Mouse (Mus musculus) MEL (cell line): ENCODE measurements at regions not wholly inside any gene's neighbourhood (a gene's known extent, or its start where the extent isn't known, plus 50 kb on each side); places are given as distances from the start of the nearest gene placed in this dataset.

Experiments
- DNase-seq: peaks from one replicate; pipeline ENCODE4 v3.0.0; 2011; ENCODE audit warnings: low read depth, low spot score
- H3K27ac ChIP-seq: 2 replicates; pipeline ENCODE4 v1.5.1; 2012; ENCODE audit warnings: low read depth, mild to moderate bottlenecking, control low read depth, low read length, moderate library complexity; ENCODE audit not compliant: control insufficient read depth
- H3K27me3 ChIP-seq, 2 experiments: fragments of 150-350 bp in 1 of 2; sonication (generic) in 1 of 2; 2 replicates each; pipeline ENCODE4 v1.6.1; 2012; ENCODE audit warnings: low read length in 2 of 2, mild to moderate bottlenecking in 2 of 2, improper control_type of control experiment in 1 of 2, moderate library complexity in 1 of 2; ENCODE audit not compliant: insufficient read depth in 2 of 2, control insufficient read depth in 1 of 2
- H3K36me3 ChIP-seq, 2 experiments: 2 replicates each; pipeline ENCODE4 v1.6.1; 2012 to 2014; ENCODE audit warnings: low read length in 2 of 2, improper control_type of control experiment in 1 of 2, inconsistent platforms in 1 of 2, mild to moderate bottlenecking in 1 of 2; ENCODE audit not compliant: insufficient read depth in 2 of 2, control insufficient read depth in 1 of 2
- H3K4me1 ChIP-seq, 2 experiments: fragments of 150-350 bp in 1 of 2; sonication (generic) in 1 of 2; 2 replicates each; pipeline ENCODE4 v1.6.1; 2012; ENCODE audit warnings: low read length in 2 of 2, improper control_type of control experiment in 1 of 2, mild to moderate bottlenecking in 1 of 2; ENCODE audit not compliant: insufficient read depth in 2 of 2, control insufficient read depth in 1 of 2
- H3K4me3 ChIP-seq, 2 experiments: fragments of 150-350 bp in 1 of 2; sonication (generic) in 1 of 2; 2 replicates each; pipeline ENCODE4 v1.5.1; 2012; ENCODE audit warnings: low read depth in 2 of 2, low read length in 2 of 2, mild to moderate bottlenecking in 2 of 2, moderate library complexity in 2 of 2, control low read depth in 1 of 2, improper control_type of control experiment in 1 of 2; ENCODE audit not compliant: control insufficient read depth in 1 of 2, insufficient read depth in 1 of 2
- H3K79me2 ChIP-seq: 2 replicates; pipeline ENCODE4 v1.6.1; 2012; ENCODE audit warnings: mild to moderate bottlenecking, low read length, moderate library complexity; ENCODE audit not compliant: control insufficient read depth, poor library complexity, insufficient read depth
- H3K9ac ChIP-seq: 2 replicates; pipeline ENCODE4 v1.6.1; 2012; ENCODE audit warnings: low read depth, mild to moderate bottlenecking, control low read depth, low read length, moderate library complexity; ENCODE audit not compliant: control insufficient read depth, poor library complexity, severe bottlenecking
- H3K9me3 ChIP-seq: fragments of 150-350 bp; sonication (generic); replicated peaks from 2 replicates; pipeline ENCODE4 v1.6.1; 2012; ENCODE audit warnings: mild to moderate bottlenecking, low read length, improper control_type of control experiment, moderate library complexity; ENCODE audit not compliant: insufficient read depth
- CHD1 ChIP-seq: IDR thresholded peaks from 2 replicates; pipeline ENCODE4 v1.6.1; 2012; ENCODE audit warnings: low read depth, mild to moderate bottlenecking, inconsistent platforms, low read length, improper control_type of control experiment
- CHD2 ChIP-seq: IDR thresholded peaks from 2 replicates; pipeline ENCODE4 v1.6.1; 2011; ENCODE audit warnings: low read length, improper control_type of control experiment
- CTCF ChIP-seq, 3 experiments: IDR thresholded peaks in 2 of 3; conservative IDR thresholded peaks in 1 of 3; 2 replicates each; pipeline ENCODE4 v1.5.1; 2011 to 2012; ENCODE audit warnings: low read length in 3 of 3, low read depth in 2 of 3, mild to moderate bottlenecking in 2 of 3, improper control_type of control experiment in 1 of 3, inconsistent platforms in 1 of 3, mixed read lengths in 1 of 3, moderate library complexity in 1 of 3; ENCODE audit not compliant: control insufficient read depth in 1 of 3, insufficient read depth in 1 of 3, poor library complexity in 1 of 3, severe bottlenecking in 1 of 3
- ETS1 ChIP-seq: IDR thresholded peaks from 2 replicates; pipeline ENCODE4 v1.6.1; 2012; ENCODE audit warnings: low read depth, mild to moderate bottlenecking, inconsistent platforms, low read length, improper control_type of control experiment, moderate library complexity
- GABPA ChIP-seq: IDR thresholded peaks from 2 replicates; pipeline ENCODE4 v1.6.1; 2012; ENCODE audit warnings: low read depth, mild to moderate bottlenecking, inconsistent platforms, low read length, improper control_type of control experiment, moderate library complexity
- GATA1 ChIP-seq: IDR thresholded peaks from 2 replicates; pipeline ENCODE4 v1.6.1; 2011; ENCODE audit warnings: low read depth, low read length, improper control_type of control experiment
- KAT2A ChIP-seq: conservative IDR thresholded peaks from 2 replicates; pipeline ENCODE4 v1.6.1; 2012; ENCODE audit warnings: low read depth, low read length, improper control_type of control experiment, inconsistent platforms
- MAZ ChIP-seq: IDR thresholded peaks from 2 replicates; pipeline ENCODE4 v1.6.1; 2012; ENCODE audit warnings: low read depth, mild to moderate bottlenecking, inconsistent platforms, low read length, improper control_type of control experiment
- MEF2A ChIP-seq: IDR thresholded peaks from 2 replicates; pipeline ENCODE4 v1.6.1; 2014; ENCODE audit warnings: low read depth, mild to moderate bottlenecking, inconsistent platforms, low read length, improper control_type of control experiment; ENCODE audit not compliant: poor library complexity, insufficient replicate concordance, severe bottlenecking; ENCODE audit errors: extremely low read depth
- MXI1 ChIP-seq: IDR thresholded peaks from 2 replicates; pipeline ENCODE4 v1.6.1; 2011; ENCODE audit warnings: mild to moderate bottlenecking, low read depth, low read length, improper control_type of control experiment
- MYB ChIP-seq: IDR thresholded peaks from 2 replicates; pipeline ENCODE4 v1.6.1; 2011; ENCODE audit warnings: mild to moderate bottlenecking, low read depth, low read length, improper control_type of control experiment
- MYC ChIP-seq: IDR thresholded peaks from 2 replicates; pipeline ENCODE4 v1.6.1; 2011; ENCODE audit warnings: low read depth, mild to moderate bottlenecking, low read length, improper control_type of control experiment, moderate library complexity
- NELFE ChIP-seq: IDR thresholded peaks from 2 replicates; pipeline ENCODE4 v1.6.1; 2011; ENCODE audit warnings: low read depth, low read length, improper control_type of control experiment
- POLR2AphosphoS5 ChIP-seq: IDR thresholded peaks from 2 replicates; pipeline ENCODE4 v1.6.1; 2012; ENCODE audit warnings: low read depth, borderline replicate concordance, mild to moderate bottlenecking, inconsistent platforms, low read length, moderate library complexity, mixed read lengths
- SIN3A ChIP-seq: IDR thresholded peaks from 2 replicates; pipeline ENCODE4 v1.6.1; 2012; ENCODE audit warnings: low read length, improper control_type of control experiment, inconsistent platforms
- SMC3 ChIP-seq: IDR thresholded peaks from 2 replicates; pipeline ENCODE4 v1.6.1; 2011; ENCODE audit warnings: low read depth, low read length, improper control_type of control experiment
- TAL1 ChIP-seq: IDR thresholded peaks from 2 replicates; pipeline ENCODE4 v1.6.1; 2012; ENCODE audit warnings: mild to moderate bottlenecking, inconsistent platforms, low read length, moderate library complexity, mixed read lengths
- TBP ChIP-seq: IDR thresholded peaks from 2 replicates; pipeline ENCODE4 v1.8.0; 2011; ENCODE audit warnings: low read depth, low read length, improper control_type of control experiment
- USF1 ChIP-seq: IDR thresholded peaks from 2 replicates; pipeline ENCODE4 v1.6.1; 2014; ENCODE audit warnings: low read depth, mild to moderate bottlenecking, inconsistent platforms, low read length, improper control_type of control experiment, moderate library complexity
- USF2 ChIP-seq, 2 experiments: IDR thresholded peaks; 2 replicates each; pipeline ENCODE4 v1.6.1; 2011 to 2012; ENCODE audit warnings: improper control_type of control experiment in 2 of 2, low read length in 2 of 2, borderline replicate concordance in 1 of 2, inconsistent platforms in 1 of 2, low read depth in 1 of 2, mild to moderate bottlenecking in 1 of 2; ENCODE audit not compliant: insufficient read depth in 1 of 2
- ZMIZ1 ChIP-seq: IDR thresholded peaks from 2 replicates; pipeline ENCODE4 v1.6.1; 2012; ENCODE audit warnings: low read depth, mild to moderate bottlenecking, inconsistent platforms, low read length, improper control_type of control experiment, moderate library complexity
- ZNF384 ChIP-seq: IDR thresholded peaks from 2 replicates; pipeline ENCODE4 v1.6.1; 2012; ENCODE audit warnings: low read depth, mild to moderate bottlenecking, inconsistent platforms, low read length, improper control_type of control experiment

- Histone ChIP-seq H3K9ac (no peak overlapping the region), H3K79me2 (no peaks in the 10 kb centered on the region)
- DNase-seq, result no peak
Measured at GRCm38 (mm10) chr8:26226612-26227528, 107.5 kb downstream of the Gm45692 start.

GRCm38 (mm10) chr8:26227529-26227895, 108.2 kb downstream of the Gm45692 start:
- no peaks in the 10 kb centered on the region for H3K27me3 ChIP-seq
- no peak overlapping the region for H3K4me3 ChIP-seq
- H3K27ac ChIP-seq, result no peak overlapping the region
- H3K9ac ChIP-seq, result no peak overlapping the region
- H3K36me3 ChIP-seq, result no peaks in the 10 kb centered on the region
- no peaks in the 10 kb centered on the region for H3K4me1 ChIP-seq
- no peaks in the 10 kb centered on the region for H3K9me3 ChIP-seq
- DNase-seq, result no peak
- H3K79me2 ChIP-seq, result no peaks in the 10 kb centered on the region
- no peak for TF ChIP-seq MYB
- no peak for TF ChIP-seq USF2 (IDR thresholded peaks at IDR 0.05; ENCODE audit: borderline replicate concordance in 1 of 2, insufficient read depth in 1 of 2, low read depth in 1 of 2, low read length in 2 of 2)
- no peak for TF ChIP-seq POLR2AphosphoS5
- no peak for TF ChIP-seq MAZ
- no peak for TF ChIP-seq MXI1
- no peak for TF ChIP-seq MYC
- no peak for TF ChIP-seq NELFE
- TF ChIP-seq SIN3A, result no peak
- TF ChIP-seq ZMIZ1, result no peak
- no peak for TF ChIP-seq TBP
- no peak for TF ChIP-seq CTCF (IDR thresholded peaks at IDR 0.05 in 2 of 3, conservative IDR thresholded peaks at IDR 0.05 in 1 of 3; ENCODE audit: control insufficient read depth in 1 of 3, insufficient read depth in 1 of 3, low read depth in 2 of 3, low read length in 3 of 3, poor library complexity in 1 of 3, severe bottlenecking in 1 of 3)
- no peak for TF ChIP-seq TAL1
- TF ChIP-seq ZNF384, result no peak
- no peak for TF ChIP-seq USF1
- no peak for TF ChIP-seq CHD2
- TF ChIP-seq, all 39 proteins: peak for 0

More at GRCm38 (mm10) chr8:26226612-26227528, 107.5 kb downstream of the Gm45692 start:
- Histone ChIP-seq H3K9me3 (no peaks in the 10 kb centered on the region), H3K27me3 (no peaks in the 10 kb centered on the region), H3K4me3 (no peak overlapping the region), H3K4me1 (no peaks in the 10 kb centered on the region), H3K36me3 (no peaks in the 10 kb centered on the region), H3K27ac (no peak overlapping the region)
- no peak for TF ChIP-seq NELFE
- no peak for TF ChIP-seq TBP
- TF ChIP-seq MXI1, result no peak
- no peak for TF ChIP-seq KAT2A
- TF ChIP-seq MAZ, result no peak
- no peak for TF ChIP-seq SMC3
- no peak for TF ChIP-seq GABPA
- no peak for TF ChIP-seq ETS1
- no peak for TF ChIP-seq MYC
- TF ChIP-seq GATA1, result no peak
- no peak for TF ChIP-seq MEF2A
- TF ChIP-seq CHD1, result no peak
